Mouse (Mus musculus) lung, postnatal 14 days (tissue): ENCODE results near the gene Riox2.
A peak's percentile ranks its signal among the peaks of the same experiment; 100 is the strongest.
"Not testable (repeated sequence)": the region's sequence is repeated elsewhere in the genome, so short reads cannot be mapped to it uniquely, and the experiment has no call there.

ENCODE experiments used
- DNase-seq: peaks from one replicate; pipeline ENCODE4 v3.0.0; 2021

Riox2 gene

GRCm38 (mm10) chr16:59471637-59472278, at the start of gene Riox2:
TSS of gene Riox2 (plus strand) at chr16:59471775.
- peak; percentile 82 for DNase-seq

DNA sequence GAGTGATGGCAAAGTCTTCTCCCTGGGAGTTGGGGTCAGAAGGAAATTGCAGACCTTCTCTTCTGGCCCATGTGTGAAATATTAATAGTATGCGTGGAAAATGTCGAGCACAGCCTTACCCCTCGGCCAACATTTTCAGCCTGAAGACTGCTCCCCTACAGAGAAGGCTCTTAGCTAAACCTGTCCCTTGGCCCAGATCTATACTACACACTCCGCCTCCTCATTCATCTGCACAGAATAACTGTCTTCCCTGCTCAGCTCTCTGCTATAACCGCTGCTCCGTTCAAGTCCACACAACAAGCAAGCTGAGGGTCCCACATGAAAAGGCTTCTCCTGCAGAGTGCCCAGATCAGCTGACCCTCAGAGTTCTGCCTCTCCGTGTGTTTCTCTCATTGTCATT, 43.6 kb upstream of the Riox2 start:
- no peak for DNase-seq

- DNase-seq: no peak
Measured at GRCm38 (mm10) chr16:59433181-59433580, 38.4 kb upstream of the Riox2 start.

- no peak for DNase-seq
Measured at GRCm38 (mm10) chr16:59444880-59445559, 26.6 kb upstream of the Riox2 start.

- no peak for DNase-seq
Measured at GRCm38 (mm10) chr16:59448181-59448580, 23.4 kb upstream of the Riox2 start.

DNA sequence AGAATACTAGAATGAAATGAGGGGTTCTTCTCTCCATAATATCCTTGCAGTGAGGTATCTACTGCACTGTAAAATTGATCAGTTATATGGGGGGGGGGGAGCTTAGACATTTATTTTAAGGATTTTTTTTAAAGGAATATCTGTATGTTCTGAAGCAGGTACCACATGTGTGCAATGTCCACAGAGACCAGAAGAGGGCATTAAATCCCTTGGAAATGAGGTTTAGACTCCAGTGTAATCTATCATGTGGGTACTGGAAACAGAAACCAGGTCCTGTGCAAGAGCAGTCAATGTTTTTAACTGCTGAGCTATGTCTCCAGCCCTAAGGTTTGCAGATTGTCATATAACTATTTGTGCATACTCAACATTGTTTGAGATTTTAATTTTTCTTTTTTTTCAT, 22.5 kb upstream of the Riox2 start:
- no peak for DNase-seq

DNA sequence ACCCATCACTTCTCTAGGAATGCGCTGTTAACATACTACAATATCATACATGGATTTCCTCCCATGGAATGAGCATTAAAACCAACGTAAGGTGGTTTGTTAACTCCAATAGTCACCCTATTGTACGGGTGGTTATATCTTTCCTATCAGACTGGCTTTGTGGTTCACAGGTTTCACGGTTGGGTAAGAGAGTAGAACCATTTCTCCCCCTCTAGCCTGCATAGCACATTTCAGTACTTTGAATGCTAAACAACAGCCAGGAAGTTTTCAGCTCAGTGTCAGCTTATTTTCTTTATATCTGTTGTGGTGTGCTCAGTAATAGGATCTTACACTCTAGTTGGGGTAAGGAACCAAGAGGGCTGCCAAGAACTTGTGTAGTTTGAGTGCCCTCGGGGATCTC, 19.8 kb upstream of the Riox2 start:
- DNase-seq: no peak

- DNase-seq: not testable (repeated sequence)
Measured at GRCm38 (mm10) chr16:59459259-59459861, 12.2 kb upstream of the Riox2 start.

GRCm38 (mm10) chr16:59463567-59463966, 8.0 kb upstream of the Riox2 start:
- no peak for DNase-seq

- DNase-seq: no peak
Measured at GRCm38 (mm10) chr16:59463973-59464372, 7.6 kb upstream of the Riox2 start.

DNA sequence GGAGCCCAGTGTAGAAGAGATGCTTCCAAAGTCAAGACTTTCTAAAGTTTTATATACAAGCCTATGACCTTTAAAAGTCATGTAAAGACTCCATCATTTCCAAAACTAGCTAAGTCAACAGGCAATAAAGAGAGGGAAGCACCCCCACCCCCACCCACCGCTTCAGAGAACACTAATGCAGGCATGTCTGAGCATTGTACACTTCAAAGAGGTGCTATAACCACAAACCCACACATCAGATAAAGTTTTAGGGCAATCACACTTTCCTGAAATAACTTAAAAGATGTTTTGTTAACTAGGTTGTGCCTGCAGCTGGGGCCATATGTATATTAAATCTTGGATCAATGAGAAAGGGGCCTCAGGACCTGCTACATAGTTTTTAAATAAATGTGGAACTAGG, 1.7 kb upstream of the Riox2 start:
- no peak for DNase-seq

- DNase-seq: no peak
Measured at GRCm38 (mm10) chr16:59472546-59472945, 971 bp downstream of the Riox2 start.

DNA sequence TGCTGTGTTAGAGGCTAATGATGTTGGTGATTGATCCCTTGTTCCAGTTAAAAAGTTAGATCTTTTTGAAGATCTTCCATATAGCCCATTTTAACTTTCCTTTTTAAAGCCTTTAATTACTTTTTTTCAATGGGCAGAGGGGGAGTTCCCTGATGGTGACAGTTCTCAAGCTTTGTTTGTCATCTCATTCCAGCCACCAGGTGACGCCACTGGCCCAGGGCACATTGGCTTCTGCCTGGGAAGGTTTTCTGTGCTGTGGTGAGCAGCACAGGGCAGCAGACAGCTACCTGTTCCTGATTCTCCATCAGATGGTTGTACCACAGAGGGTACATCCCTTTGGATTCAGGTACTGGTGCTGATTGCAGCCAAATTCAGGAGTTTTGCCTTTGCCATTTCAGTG, 3.2 kb downstream of the Riox2 start:
- DNase-seq: peak; percentile 74

DNA sequence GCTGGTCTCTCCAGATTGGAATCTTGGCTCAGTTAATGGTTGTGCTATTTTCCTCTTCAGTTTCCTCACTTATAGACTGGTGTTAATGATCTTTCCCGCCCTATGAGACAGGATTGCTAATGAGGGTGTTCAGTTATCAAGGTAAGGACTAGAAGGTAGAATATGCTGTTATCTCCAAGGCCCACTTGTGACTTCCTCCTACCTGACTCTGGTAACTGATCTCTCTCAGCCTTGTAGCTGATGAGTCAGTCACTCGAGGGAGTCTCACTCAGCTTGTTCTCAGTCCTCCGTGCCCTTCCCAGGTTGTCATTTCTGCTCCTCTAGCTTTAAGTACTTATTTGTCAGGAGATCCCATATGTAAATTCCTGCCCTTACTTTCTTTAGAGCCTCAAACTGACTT, 6.4 kb downstream of the Riox2 start:
- no peak for DNase-seq

- DNase-seq: no peak
Measured at GRCm38 (mm10) chr16:59487239-59487638, 15.7 kb downstream of the Riox2 start.

- DNase-seq: no peak
Measured at GRCm38 (mm10) chr16:59487975-59488548, 16.5 kb downstream of the Riox2 start.

- no peak for DNase-seq
Measured at GRCm38 (mm10) chr16:59493199-59493598, 21.6 kb downstream of the Riox2 start.

DNA sequence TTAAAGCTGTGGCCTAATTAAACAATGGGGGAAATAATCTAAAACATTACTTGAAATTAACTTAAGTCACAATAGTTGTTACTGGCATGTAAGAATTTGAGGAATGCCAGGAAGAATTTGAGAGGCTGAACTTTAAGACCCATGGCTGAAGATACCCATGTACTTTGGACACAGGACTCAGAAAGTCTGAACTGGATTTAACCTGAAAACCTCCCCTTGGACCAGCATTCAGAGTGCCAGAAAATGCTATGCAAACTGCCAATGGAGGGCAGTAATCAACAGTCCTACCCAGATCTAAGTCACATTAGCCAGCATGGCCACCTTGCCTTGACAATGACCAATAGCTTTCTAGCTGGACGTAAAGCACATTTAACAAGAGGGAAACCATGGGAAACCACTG, 26.4 kb downstream of the Riox2 start:
- no peak for DNase-seq

DNA sequence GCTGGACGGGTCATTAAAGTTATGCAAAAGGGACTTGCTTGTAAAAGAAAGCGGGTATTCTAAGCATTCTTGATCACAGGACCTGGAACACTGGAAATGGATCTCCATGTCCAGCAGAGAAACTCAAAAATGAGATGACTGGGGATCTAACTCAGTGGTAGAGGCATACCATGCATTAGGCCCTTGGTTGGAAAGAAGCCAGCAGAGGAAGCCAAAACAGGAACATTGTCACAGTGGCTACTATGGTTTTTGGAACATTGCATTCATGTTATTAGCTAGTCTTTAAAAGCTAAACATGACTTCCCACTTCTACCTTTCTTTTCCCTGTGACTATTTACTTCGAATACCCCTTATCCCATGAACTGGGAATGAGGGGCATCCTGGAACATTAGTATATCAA, 27.6 kb downstream of the Riox2 start:
- DNase-seq: no peak

GRCm38 (mm10) chr16:59509830-59510229, 38.3 kb downstream of the Riox2 start:
- no peak for DNase-seq

- DNase-seq: no peak
Measured at GRCm38 (mm10) chr16:59515169-59515568, 43.6 kb downstream of the Riox2 start.

GRCm38 (mm10) chr16:59516965-59517364, 45.4 kb downstream of the Riox2 start:
- DNase-seq: no peak

GRCm38 (mm10) chr16:59517447-59518219, 46.1 kb downstream of the Riox2 start:
- no peak for DNase-seq
